Mouse (Mus musculus) adrenal gland, adult 2 months (tissue): ENCODE measurements at regions not wholly inside any gene's neighbourhood (a gene's known extent, or its start where the extent isn't known, plus 50 kb on each side); places are given as distances from the start of the nearest gene placed in this dataset.
A peak's percentile ranks its signal among the peaks of the same experiment; 100 is the strongest.

Experiments used
- DNase-seq: peaks from one replicate; pipeline ENCODE4 v3.0.0; 2021

DNA sequence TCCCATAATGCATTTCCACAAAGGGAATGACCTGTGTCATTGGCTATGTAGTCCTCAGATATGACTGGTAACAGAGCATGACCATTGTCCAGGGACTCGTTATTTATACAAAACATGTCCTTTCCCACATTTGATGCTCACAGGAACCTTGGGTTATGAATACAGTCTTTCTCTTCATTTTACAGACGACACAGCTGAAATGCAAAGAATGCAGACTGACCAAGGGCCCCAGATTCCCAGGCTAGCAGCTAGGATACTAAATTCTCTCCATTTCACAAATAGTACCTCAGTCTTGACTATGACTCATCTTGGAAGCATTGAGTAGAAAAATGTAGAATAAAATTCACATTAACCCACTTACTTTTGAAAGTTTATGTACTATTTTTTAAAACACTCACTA lies 182.7 kb upstream of the Sox4 start:
- no peak for DNase-seq

DNA sequence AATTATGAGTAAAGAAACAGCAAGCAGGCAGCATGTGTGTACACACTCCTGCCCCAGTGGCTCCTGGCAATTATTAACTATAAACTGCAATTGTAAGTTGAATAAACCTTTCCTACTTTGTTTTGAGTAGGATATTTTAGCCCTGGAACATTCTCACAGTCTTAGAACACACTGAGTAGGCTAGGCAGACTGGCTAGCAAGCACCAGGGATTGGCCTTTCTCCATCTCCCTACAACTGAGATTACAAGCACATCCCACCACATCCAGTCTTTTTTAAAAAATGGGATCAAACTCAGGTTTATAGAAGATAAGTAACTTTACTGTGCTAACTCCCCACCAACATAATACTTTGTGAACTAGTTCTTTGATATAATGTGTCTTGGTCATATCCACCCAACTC lies 174.0 kb upstream of the Sox4 start:
- DNase-seq = no peak

DNA sequence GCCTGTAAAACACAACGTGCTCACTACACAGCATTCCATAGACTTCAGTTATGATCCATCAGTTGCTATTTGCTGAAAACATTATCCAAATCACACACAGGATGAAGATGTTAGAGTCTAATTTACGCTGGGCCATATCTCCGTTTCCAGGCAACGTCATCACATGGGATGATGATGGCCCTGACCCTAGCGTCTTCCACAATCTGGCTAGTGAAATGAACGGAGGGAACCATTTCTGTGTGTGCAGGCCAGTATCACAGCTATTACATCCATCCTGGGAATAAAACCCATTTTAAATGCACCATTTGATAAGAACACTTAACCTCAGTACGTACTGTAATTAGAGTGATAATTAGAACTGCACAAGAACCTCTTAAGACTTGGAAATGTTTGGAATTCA lies 170.0 kb upstream of the Sox4 start:
- DNase-seq = no peak

DNA sequence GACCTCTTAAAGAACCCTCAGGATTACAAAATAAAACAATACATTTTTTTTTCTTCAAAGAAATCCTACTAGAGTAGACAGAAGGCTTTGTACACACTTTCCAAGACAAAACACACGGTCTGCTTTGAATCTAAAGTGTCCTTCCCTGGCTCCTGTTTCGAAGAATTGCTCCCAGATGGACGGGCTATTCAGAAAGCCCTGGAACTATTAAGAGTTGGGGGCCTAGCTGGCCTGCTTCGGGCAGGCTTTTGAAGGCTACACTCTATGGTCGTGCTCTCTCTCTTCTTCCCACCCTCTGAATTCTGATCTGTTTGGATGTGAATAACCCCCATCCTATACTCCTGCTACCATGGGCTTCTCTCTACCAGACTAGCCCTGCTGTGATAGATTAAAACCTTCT lies 167.6 kb upstream of the Sox4 start:
- DNase-seq = no peak

DNA sequence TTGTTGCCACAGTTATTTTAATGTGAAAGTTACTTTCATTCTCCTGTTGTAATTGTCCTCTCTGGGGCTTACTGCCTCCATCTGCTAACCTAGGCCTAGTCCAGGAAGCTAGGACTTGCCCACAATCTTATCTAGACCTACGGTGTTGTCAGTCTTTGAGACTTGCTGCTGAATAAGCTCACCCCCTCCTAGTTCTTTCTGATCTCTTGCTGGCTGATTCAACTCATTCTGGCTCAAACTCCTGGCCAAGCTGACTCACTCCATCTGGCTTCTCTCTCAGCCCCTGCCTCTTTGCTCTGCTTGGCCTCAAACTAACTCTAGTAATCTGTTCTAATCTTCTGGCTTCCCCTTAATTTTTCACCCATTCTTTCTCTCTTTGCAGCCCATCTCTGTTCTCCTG lies 165.8 kb upstream of the Sox4 start:
- DNase-seq = peak; percentile 7

DNA sequence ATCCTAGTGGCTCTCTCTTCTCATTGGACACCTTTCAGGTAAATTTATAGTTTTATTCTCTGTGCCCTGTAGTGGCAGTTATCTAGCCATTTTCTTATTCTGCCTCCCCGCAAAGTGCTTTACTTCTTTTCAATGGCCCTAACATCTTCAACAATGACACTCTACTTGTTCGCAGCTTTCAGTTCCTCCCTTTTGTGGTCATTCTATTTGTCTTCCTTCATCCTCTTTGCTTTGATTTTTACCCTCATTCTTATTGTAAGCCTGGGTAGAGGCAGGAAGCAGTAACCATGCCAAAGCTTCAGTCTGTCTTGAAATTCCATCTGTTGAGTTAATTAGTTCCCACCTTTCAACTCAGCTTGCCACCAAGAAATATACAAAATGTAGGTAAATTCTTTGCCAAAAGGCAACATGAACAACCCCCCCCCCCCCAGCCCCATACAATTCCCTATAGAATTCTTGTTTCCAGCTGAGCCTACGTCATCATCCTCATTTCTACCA lies 161.5 kb upstream of the Sox4 start:
- DNase-seq = no peak

- peak; percentile 13 for DNase-seq
These were observed 156.6 kb upstream of the Sox4 start for GRCm38 (mm10) chr13:29110127-29110526.

DNA sequence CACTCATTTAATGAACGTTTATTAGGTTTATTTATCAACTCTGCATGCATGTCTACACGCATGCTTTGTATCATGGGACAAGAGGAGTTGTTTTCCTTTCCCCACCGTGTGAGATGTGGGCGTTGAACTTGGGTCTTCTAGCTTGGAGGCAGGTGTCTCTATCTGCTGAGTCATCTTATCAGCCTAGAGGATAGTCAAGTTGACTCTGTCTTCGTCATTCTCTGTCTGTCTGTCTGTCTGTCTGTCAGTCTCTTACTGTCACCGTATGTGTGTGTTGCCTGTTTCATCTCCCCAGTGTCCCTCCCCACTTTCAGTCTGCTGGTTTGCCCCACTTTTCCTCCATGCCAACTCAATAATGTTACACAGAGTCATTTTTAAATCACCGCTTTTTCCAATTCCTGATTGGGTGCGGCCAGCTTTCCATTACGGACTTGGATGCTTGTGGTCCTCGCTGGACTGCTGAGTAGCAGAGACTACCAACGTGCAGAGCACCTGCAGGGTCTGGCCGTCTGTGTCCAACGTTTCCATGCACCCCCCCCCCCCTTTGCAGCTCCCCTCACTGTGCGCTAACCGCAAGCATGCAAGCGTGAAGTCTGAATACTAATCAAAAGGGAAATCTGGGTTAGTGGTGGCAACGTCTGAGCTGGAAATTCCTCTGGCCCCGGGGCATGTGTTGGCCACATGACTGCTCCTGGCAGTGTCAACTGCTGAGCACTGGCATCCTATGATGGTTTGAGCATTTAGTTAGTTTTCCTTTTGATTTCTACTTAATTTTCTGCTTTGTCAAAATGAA lies 155.7 kb upstream of the Sox4 start:
- DNase-seq = no peak

- no peak for DNase-seq
These were observed 154.7 kb upstream of the Sox4 start for GRCm38 (mm10) chr13:29108214-29108613.

GRCm38 (mm10) chr13:29092166-29092565 lies 138.7 kb upstream of the Sox4 start:
- DNase-seq = no peak

DNA sequence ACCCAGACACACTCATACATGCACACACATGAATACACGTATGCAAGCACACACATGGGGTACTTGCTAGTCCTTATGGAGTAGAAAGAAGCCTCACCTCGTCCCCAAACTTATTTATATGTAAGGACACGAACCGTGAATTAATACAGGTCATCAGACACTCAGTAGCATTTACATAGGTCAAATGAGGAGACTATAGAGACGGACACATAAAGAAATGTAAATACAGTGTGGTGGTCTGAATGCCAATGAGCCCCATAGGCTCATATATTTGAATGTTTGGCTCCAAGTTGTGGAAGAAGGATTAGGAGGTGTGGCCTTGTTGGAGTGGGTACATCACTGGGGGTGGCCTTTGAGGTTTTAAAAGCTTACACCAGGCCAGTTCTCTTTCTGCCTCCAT lies 133.3 kb upstream of the Sox4 start:
- no peak for DNase-seq

GRCm38 (mm10) chr13:29081064-29081463 lies 127.6 kb upstream of the Sox4 start:
- no peak for DNase-seq

GRCm38 (mm10) chr13:29079841-29080240 lies 126.3 kb upstream of the Sox4 start:
- DNase-seq = peak; percentile 61

DNA sequence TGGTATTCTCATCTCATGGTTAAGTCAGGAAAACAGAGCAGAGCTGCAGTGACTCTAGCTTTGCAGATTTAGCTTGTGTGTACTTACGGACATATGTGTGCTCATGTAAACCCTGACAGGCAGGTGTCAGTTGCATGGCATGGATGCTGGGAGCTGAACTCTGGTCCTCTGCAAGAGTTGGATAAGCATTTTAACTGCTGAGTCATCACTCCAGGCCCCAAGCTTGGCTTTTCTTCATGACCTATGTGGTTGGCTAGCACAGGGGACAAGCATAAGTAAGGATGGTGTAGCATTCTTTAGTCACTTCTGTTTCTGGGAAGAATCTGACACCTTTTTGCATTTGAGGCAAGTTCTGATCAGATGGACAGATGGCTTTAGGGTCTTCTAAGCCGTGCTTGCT lies 120.1 kb upstream of the Sox4 start:
- no peak for DNase-seq

GRCm38 (mm10) chr13:29063924-29064323 lies 110.4 kb upstream of the Sox4 start:
- no peak for DNase-seq

DNA sequence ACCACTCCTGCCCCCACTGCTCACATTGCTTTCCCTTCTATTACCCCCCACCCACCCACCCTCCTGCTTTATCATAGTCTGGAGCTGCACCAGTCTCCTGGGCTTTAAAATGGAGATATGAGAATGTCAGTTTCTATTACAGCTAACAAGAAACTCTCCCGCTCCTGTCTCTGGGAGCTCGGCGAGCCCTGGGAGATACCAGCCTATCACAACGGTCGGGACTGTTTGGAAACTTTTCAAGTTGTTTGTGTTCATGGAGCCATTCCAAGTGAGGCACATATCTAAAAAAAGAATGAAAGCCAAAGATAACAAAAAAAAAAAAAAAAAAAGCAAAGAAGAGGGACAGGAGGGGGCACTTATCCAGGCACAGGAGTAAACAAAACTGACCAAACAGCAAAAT lies 105.2 kb upstream of the Sox4 start:
- DNase-seq = peak; percentile 44

DNA sequence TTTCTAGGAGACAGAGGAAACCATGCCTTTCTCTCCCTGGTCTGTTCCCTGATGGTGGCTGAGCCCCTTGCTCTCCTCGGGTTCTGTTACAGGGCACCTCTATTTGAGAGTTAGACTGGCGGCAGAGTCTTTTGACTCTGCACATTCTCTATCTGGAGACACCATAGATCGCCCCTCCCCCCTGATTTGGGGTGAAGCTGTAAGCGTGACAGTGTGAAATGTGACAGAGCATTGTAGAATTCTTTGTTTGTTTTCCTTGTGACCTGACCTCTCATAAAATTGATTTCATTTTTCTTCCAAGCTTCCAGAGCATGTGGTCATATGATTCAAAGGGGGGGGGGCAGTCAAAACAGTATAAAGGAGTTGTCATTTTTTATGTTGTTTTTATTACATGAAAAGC lies 96.2 kb upstream of the Sox4 start:
- DNase-seq = no peak

DNA sequence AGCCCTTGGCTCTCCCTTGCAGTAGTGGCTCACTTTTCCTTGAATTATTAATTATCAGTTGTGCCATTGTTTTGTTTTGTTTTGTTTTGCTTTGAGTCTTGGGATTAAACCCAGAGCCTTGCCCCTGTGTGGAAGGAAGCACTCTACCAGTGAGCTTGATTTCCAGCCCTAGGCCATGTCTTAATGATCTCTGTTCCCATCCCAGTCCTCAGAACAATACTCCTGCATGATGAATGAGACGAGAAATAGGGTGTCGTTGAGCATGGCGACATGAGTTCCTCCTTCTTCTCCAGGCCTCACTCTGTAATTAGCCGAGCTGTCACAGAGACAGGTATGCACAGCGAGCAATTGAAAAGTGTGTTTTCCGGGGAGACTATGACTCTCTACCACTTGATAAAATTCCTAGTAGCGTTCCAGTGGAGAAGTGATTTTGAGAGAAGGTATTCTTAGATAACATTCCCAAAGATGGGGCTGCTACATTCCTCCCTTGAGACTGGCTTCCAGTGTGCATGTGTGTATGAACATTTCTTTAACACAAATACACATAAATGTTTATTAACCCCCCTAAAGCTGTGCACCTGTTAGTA lies 95.6 kb upstream of the Sox4 start:
- no peak for DNase-seq

DNA sequence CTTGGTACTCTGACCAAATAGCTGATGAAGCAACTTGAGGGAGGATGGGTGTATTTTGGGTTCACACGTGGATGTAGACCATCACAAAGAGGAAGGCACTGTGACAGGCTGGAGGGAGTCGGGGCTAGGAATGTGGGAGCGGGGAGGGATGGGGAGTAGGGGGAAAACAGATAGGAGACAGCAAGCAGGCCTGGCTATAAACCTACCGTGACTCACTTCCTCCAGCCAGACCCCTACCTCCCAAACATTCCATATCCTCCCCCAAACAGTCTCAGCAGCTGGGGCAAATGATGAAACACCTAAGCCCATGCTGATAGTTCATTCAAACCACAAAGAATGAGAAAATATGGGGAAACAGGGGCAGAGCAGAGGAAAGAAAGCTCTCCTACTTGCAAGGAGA lies 91.1 kb upstream of the Sox4 start:
- no peak for DNase-seq

GRCm38 (mm10) chr13:29040331-29040730 lies 86.8 kb upstream of the Sox4 start:
- DNase-seq = no peak

- DNase-seq = no peak
These were observed 81.4 kb upstream of the Sox4 start for GRCm38 (mm10) chr13:29034904-29035303.

GRCm38 (mm10) chr13:29034444-29034843 lies 80.9 kb upstream of the Sox4 start:
- DNase-seq = no peak

DNA sequence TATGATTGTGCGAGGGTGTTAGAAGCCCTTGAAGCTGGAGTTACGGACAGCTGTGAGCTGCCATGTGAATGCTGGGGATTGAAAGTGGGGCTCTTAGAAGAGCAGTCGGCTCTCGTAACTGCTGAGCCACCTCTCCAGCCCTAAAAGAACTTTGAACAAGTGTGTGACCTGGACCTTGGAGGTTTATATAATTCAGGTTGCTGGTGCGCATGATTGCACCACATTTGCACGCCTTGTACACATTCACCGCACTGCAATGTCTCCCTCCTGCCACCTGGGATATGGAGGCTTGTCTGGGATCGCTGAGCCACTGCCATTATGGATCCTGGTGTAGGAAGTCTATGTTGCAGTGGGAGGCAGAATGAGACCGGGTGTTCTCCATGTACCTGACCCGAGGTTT lies 73.6 kb upstream of the Sox4 start:
- no peak for DNase-seq

- DNase-seq = no peak
These were observed 70.0 kb upstream of the Sox4 start for GRCm38 (mm10) chr13:29023486-29023885.
